Mouse (Mus musculus): ENCODE measurements around the gene Aip. TPM values are rescaled to one million over a fixed set of nuclear protein-coding genes. Genes with fewer than 3 reads are reported as not detected.
"Not testable (repeated sequence)": the region's sequence is repeated elsewhere in the genome, so short reads cannot be mapped to it uniquely, and the experiment has no call there.

Gene Aip
- polyA plus RNA-seq, 1 experiment from 2014 or later: 169 TPM

GRCm38 (mm10) chr19:4070756-4071155 is 54.9 kb downstream of the Aip start:
- H3K79me2 ChIP-seq (ENCODE audit: inconsistent target): no peaks in the 10 kb centered on the region
- no peak overlapping the region for H3K4me3 ChIP-seq (ENCODE audit: inconsistent target)
- H3K27ac ChIP-seq: no peak overlapping the region
- WGBS (ENCODE audit: missing documents): 10% methylated on average over 8 of the region's 8 CpGs
- no peaks in the 10 kb centered on the region for H3K36me3 ChIP-seq (ENCODE audit: inconsistent target)

GRCm38 (mm10) chr19:4070311-4070710 is 55.3 kb downstream of the Aip start:
- 86% methylated on average over 15 of the region's 15 CpGs for WGBS (ENCODE audit: missing documents)
- H3K27ac ChIP-seq: no peak overlapping the region

GRCm38 (mm10) chr19:4068717-4069410 is 56.8 kb downstream of the Aip start:
- WGBS (ENCODE audit: missing documents): 86% methylated on average over 15 of the region's 15 CpGs
- no peaks in the 10 kb centered on the region for H3K36me3 ChIP-seq (ENCODE audit: inconsistent target)
- H3K27ac ChIP-seq: no peak overlapping the region
- H3K4me3 ChIP-seq (ENCODE audit: inconsistent target): no peak overlapping the region
- H3K79me2 ChIP-seq (ENCODE audit: inconsistent target): no peaks in the 10 kb centered on the region

More at GRCm38 (mm10) chr19:4070311-4070710, 55.3 kb downstream of the Aip start:
- Histone ChIP-seq H3K4me3 (ENCODE audit: inconsistent target) (no peak overlapping the region), H3K36me3 (ENCODE audit: inconsistent target) (no peaks in the 10 kb centered on the region), H3K79me2 (ENCODE audit: inconsistent target) (no peaks in the 10 kb centered on the region)

GRCm38 (mm10) chr19:4068242-4068641 is 57.4 kb downstream of the Aip start:
- WGBS (ENCODE audit: missing documents): 94% methylated on average over 2 of the region's 2 CpGs
- not testable (repeated sequence) for H3K79me2 ChIP-seq (ENCODE audit: inconsistent target); H3K27ac ChIP-seq; H3K36me3 ChIP-seq (ENCODE audit: inconsistent target); H3K4me3 ChIP-seq (ENCODE audit: inconsistent target)

GRCm38 (mm10) chr19:4066877-4067276 is 58.8 kb downstream of the Aip start:
- no peak overlapping the region for H3K27ac ChIP-seq
- no peaks in the 10 kb centered on the region for H3K36me3 ChIP-seq (ENCODE audit: inconsistent target)
- no peak overlapping the region for H3K4me3 ChIP-seq (ENCODE audit: inconsistent target)
- H3K79me2 ChIP-seq (ENCODE audit: inconsistent target): no peaks in the 10 kb centered on the region

GRCm38 (mm10) chr19:4066280-4066679 is 59.4 kb downstream of the Aip start:
- Histone ChIP-seq H3K4me3 (ENCODE audit: inconsistent target) (no peak overlapping the region), H3K79me2 (ENCODE audit: inconsistent target) (no peaks in the 10 kb centered on the region), H3K27ac (no peak overlapping the region), H3K36me3 (ENCODE audit: inconsistent target) (no peaks in the 10 kb centered on the region)
- 60% methylated on average over 5 of the region's 6 CpGs for WGBS (ENCODE audit: missing documents)

GRCm38 (mm10) chr19:4064501-4064900 is 61.2 kb downstream of the Aip start:
- not testable (repeated sequence) for H3K36me3 ChIP-seq (ENCODE audit: inconsistent target); H3K27ac ChIP-seq; H3K4me3 ChIP-seq (ENCODE audit: inconsistent target); H3K79me2 ChIP-seq (ENCODE audit: inconsistent target)
- no CpG with 5 or more reads among the region's 11 CpGs for WGBS (ENCODE audit: missing documents)

Other genes with a start within 250 kb of the Aip start
- gene Tcirg1, start 218.7 kb downstream of the Aip start, polyA plus RNA-seq (2018): 359 to 665 TPM (median 410 TPM) in 3 replicates
- 65.9 to 103 TPM (median 95.7 TPM) in 3 replicates for gene Ndufs8, start 213.1 kb downstream of the Aip start, polyA plus RNA-seq (2018)
- gene Aldh3b1, start 196.1 kb downstream of the Aip start, polyA plus RNA-seq (2018): 57.7 to 77.8 TPM (median 67.9 TPM) in 3 replicates
- gene Unc93b1, start 190.7 kb downstream of the Aip start, polyA plus RNA-seq (2018): 421 to 814 TPM (median 651 TPM) in 3 replicates
- not detected in 3 replicates for gene Aldh3b3, start 167.2 kb downstream of the Aip start, polyA plus RNA-seq (2018)
- gene Aldh3b2, start 153.5 kb downstream of the Aip start, polyA plus RNA-seq (2018): not detected in 3 replicates
- gene Acy3, start 139.3 kb downstream of the Aip start, polyA plus RNA-seq (2018): 0.47 to 0.60 TPM (median 0.47 TPM) in 3 replicates
- not detected in 3 replicates for gene Tbx10, start 133.1 kb downstream of the Aip start, polyA plus RNA-seq (2018)
- 6.9 to 10.7 TPM (median 7.0 TPM) in 3 replicates for gene Nudt8, start 125.3 kb downstream of the Aip start, polyA plus RNA-seq (2018)
- gene Gm49405, start 125.2 kb downstream of the Aip start, polyA plus RNA-seq (2018): 0.07 to 0.19 TPM (median 0.13 TPM) in 3 replicates
- gene Doc2g, start 122.5 kb downstream of the Aip start, polyA plus RNA-seq (2018): 0.20 to 0.33 TPM in 2 of 3 replicates, not detected in the other
- 35.8 to 43.3 TPM (median 39.0 TPM) in 3 replicates for gene Ndufv1, start 113.1 kb downstream of the Aip start, polyA plus RNA-seq (2018)
- gene Gstp1, start 87.9 kb downstream of the Aip start, polyA plus RNA-seq (2018): 6.2 to 20.1 TPM (median 8.6 TPM) in 3 replicates
- not detected in 3 replicates for gene Gstp2, start 79.8 kb downstream of the Aip start, polyA plus RNA-seq (2018)
- not detected in 3 replicates for gene Gstp3, start 66.3 kb downstream of the Aip start, polyA plus RNA-seq (2018)
- not detected in 3 replicates for gene Cabp2, start 44.3 kb downstream of the Aip start, polyA plus RNA-seq (2018)
- gene Cdk2ap2, start 28.7 kb downstream of the Aip start, polyA plus RNA-seq (2018): 16.7 to 37.3 TPM (median 23.1 TPM) in 3 replicates
- 12.8 to 30.4 TPM (median 14.2 TPM) in 3 replicates for gene Pitpnm1, start 25.9 kb downstream of the Aip start, polyA plus RNA-seq (2018)
- not detected in 3 replicates for gene Gpr152, start 13.9 kb upstream of the Aip start, polyA plus RNA-seq (2018)
- not detected in 3 replicates for gene Cabp4, start 18.2 kb upstream of the Aip start, polyA plus RNA-seq (2018)
- gene Coro1b, start 22.8 kb upstream of the Aip start, polyA plus RNA-seq (2018): 252 to 368 TPM (median 357 TPM) in 3 replicates
- gene Ptprcap, start 27.7 kb upstream of the Aip start, polyA plus RNA-seq (2018): 0.28 to 0.53 TPM (median 0.41 TPM) in 3 replicates
- gene Rps6kb2, start 37.5 kb upstream of the Aip start, polyA plus RNA-seq (2018): 13.6 to 29.6 TPM (median 18.4 TPM) in 3 replicates
- gene Carns1, start 49.6 kb upstream of the Aip start, polyA plus RNA-seq (2018): 0.62 to 1.00 TPM (median 0.77 TPM) in 3 replicates
- 0.25 to 0.60 TPM (median 0.41 TPM) in 3 replicates for gene Tbc1d10c, start 65.4 kb upstream of the Aip start, polyA plus RNA-seq (2018)
- gene Ppp1ca, start 66.2 kb upstream of the Aip start, polyA plus RNA-seq (2018): 375 to 413 TPM (median 395 TPM) in 3 replicates
- gene Rad9a, start 75.8 kb upstream of the Aip start, polyA plus RNA-seq (2018): 16.0 to 22.9 TPM (median 16.7 TPM) in 3 replicates
- gene Clcf1, start 88.4 kb upstream of the Aip start, polyA plus RNA-seq (2018): 0.10 to 0.21 TPM (median 0.17 TPM) in 3 replicates
- gene AC109138.7, start 88.5 kb upstream of the Aip start, polyA plus RNA-seq (2018): not detected in 3 replicates
- 33.8 to 76.3 TPM (median 47.8 TPM) in 3 replicates for gene Pold4, start 106.0 kb upstream of the Aip start, polyA plus RNA-seq (2018)
- 32.6 to 83.1 TPM (median 36.6 TPM) in 3 replicates for gene Ssh3, start 143.3 kb upstream of the Aip start, polyA plus RNA-seq (2018)
- 3.2 to 8.1 TPM (median 5.6 TPM) in 3 replicates for gene Ankrd13d, start 157.3 kb upstream of the Aip start, polyA plus RNA-seq (2018)
- 131 to 143 TPM (median 139 TPM) in 3 replicates for gene Grk2, start 180.4 kb upstream of the Aip start, polyA plus RNA-seq (2018)